Mouse (Mus musculus) heart, adult 2 months (tissue): ENCODE results near the gene Snrpa. TPM values are rescaled to one million over a fixed set of nuclear protein-coding genes. Genes with fewer than 3 reads are reported as not detected.
A peak's percentile ranks its signal among the peaks of the same experiment; 100 is the strongest.

Source experiments
- DNase-seq, 2 experiments: peaks; one replicate each; pipeline ENCODE4 v3.0.0; 2021
- H3K27ac ChIP-seq: fragments of 200-600 bp; 2 replicates; pipeline ENCODE4 v1.8.1; 2022
- H3K27me3 ChIP-seq: fragments of 200-500 bp; 2 replicates; pipeline ENCODE4 v1.6.1; 2012; ENCODE audit warnings: mild to moderate bottlenecking, low read length, inconsistent platforms, mixed read lengths; ENCODE audit not compliant: control insufficient read depth, insufficient read depth
- H3K36me3 ChIP-seq: fragments of 200-500 bp; 2 replicates; pipeline ENCODE4 v1.6.1; 2012; ENCODE audit warnings: low read length, inconsistent platforms; ENCODE audit not compliant: control insufficient read depth, insufficient read depth
- H3K4me1 ChIP-seq: fragments of 200-500 bp; 2 replicates; pipeline ENCODE4 v1.6.1; 2011; ENCODE audit warnings: low read length; ENCODE audit not compliant: control insufficient read depth, insufficient read depth
- H3K4me3 ChIP-seq: fragments of 200-600 bp; 2 replicates; pipeline ENCODE4 v1.8.1; 2022
- H3K79me2 ChIP-seq: fragments of 200-500 bp; replicated peaks from 2 replicates; pipeline ENCODE4 v1.6.1; 2012; ENCODE audit warnings: mild to moderate bottlenecking, inconsistent platforms, low read length, moderate library complexity, mixed read lengths; ENCODE audit not compliant: control insufficient read depth, insufficient read depth
- H3K9ac ChIP-seq: fragments of 200-500 bp; 2 replicates; pipeline ENCODE4 v1.6.1; 2012; ENCODE audit warnings: low read depth, mild to moderate bottlenecking, control low read depth, inconsistent platforms, low read length, mixed read lengths
- CTCF ChIP-seq: fragments of 200-600 bp; IDR thresholded peaks from 2 replicates; pipeline ENCODE4 v1.8.1; 2022; ENCODE audit warnings: antibody characterized with exemption, mild to moderate bottlenecking, moderate library complexity
- EP300 ChIP-seq: fragments of 200-500 bp; IDR thresholded peaks from 2 replicates; pipeline ENCODE4 v1.6.1; 2011; ENCODE audit warnings: low read depth, low read length, control low read depth; ENCODE audit not compliant: insufficient read depth
- POLR2A ChIP-seq: fragments of 200-500 bp; IDR thresholded peaks from 2 replicates; pipeline ENCODE4 v1.6.1; 2011; ENCODE audit warnings: mild to moderate bottlenecking, low read depth, low read length, control low read depth; ENCODE audit not compliant: insufficient read depth
- WGBS: fragments of 180-500 bp; shearing (Covaris S2); methylation state at CpG from one replicate; pipeline ENCODE4 v1.1.7; 2018; 5-methylcytosine and 5-hydroxymethylcytosine counted together
- intact Hi-C: fragments of 180-260 bp; cut with DNase I; formaldehyde crosslinking; loops from one replicate; pipeline ENCODE4 v1.15.1; 2025
- polyA plus RNA-seq: library from polyadenylated mRNA; depleted of rRNA; stranded (reverse); fragments of >200 nt; gene quantifications from 2 replicates; pipeline ENCODE4 v1.2.3, GENCODE M21; 2012
- total RNA-seq, 2 experiments: library from RNA; stranded (reverse); gene quantifications; 2 replicates each; pipeline ENCODE4 v1.2.3; 2021

Snrpa gene
- total and polyA plus RNA-seq, 3 experiments: 40.6 to 87.1 (median 41.3) TPM

- H3K36me3 ChIP-seq: peaks cover 4% of the 10 kb centered on the region; the same call in 1 of the 2 replicates
- DNase-seq: no peak
- H3K4me1 ChIP-seq: peaks cover 7% of the 10 kb centered on the region
- no peak for TF ChIP-seq CTCF
- H3K9ac ChIP-seq: no peak overlapping the region
- H3K4me3 ChIP-seq: no peak overlapping the region
- no peak overlapping the region for H3K27ac ChIP-seq
- intact Hi-C loops: no loop called here
- H3K27me3 ChIP-seq: no peaks in the 10 kb centered on the region
- H3K79me2 ChIP-seq: peaks cover 2% of the 10 kb centered on the region; the same call in 1 of the 2 replicates
Measured at GRCm38 (mm10) chr7:27198355-27198754, 2.3 kb upstream of the Snrpa start.

DNA sequence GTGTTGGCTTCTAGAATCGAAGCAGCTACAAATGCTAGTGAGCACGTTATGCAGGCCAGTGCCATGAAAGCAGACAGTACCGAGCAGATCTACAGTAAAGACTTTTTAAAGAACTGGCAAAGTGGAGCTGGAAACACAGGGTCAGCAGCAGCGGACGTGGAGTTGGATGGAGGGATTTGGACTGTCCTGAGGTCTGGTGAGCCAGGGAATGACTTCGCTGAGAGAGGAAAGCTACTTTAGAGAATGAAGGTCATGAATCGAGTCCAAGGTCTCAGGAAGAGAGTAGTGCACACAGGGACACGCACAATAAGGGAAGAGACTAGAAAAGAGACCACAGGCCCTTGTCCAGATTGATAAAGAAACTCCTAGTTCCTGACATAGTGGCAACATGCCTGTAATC lies 1.6 kb upstream of the Snrpa start:
- Histone ChIP-seq H3K36me3 (peaks cover 4% of the 10 kb centered on the region; the same call in 1 of the 2 replicates), H3K4me3 (no peak overlapping the region), H3K4me1 (peaks cover 7% of the 10 kb centered on the region), H3K27me3 (no peaks in the 10 kb centered on the region), H3K27ac (peak overlapping the region; percentile 65), H3K9ac (no peak overlapping the region), H3K79me2 (peaks cover 2% of the 10 kb centered on the region; the same call in 1 of the 2 replicates)
- DNase-seq: no peak
- intact Hi-C loops: no loop called here
- TF ChIP-seq POLR2A (no peak), EP300 (no peak), CTCF (no peak)
- WGBS: 60% methylated on average over 8 of the region's 8 CpGs

DNA sequence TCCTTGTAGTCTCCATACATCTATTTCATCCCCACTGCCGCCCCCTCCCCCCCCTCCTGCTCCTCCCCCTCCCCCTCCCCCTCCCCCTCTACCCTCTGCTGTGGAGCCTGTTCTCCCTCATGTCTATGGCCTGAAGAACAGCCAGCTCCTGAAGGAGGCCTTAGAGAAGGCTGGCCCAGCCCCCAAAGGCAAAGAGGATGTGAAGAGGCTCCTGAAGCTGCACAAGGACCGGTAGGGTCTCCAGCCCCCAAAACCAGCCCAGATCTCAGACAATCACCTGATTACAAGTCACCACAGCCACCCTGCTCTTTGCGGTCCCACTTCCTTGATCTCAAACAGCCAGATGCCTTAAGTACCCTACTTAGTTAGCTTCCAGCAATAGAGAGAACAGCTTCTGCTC lies 1.1 kb upstream of the Snrpa start:
- Histone ChIP-seq H3K4me1 (peaks cover 7% of the 10 kb centered on the region), H3K9ac (no peak overlapping the region), H3K36me3 (peaks cover 4% of the 10 kb centered on the region; the same call in 1 of the 2 replicates), H3K4me3 (no peak overlapping the region), H3K27me3 (no peaks in the 10 kb centered on the region), H3K27ac (peak overlapping the region; percentile 65), H3K79me2 (peaks cover 2% of the 10 kb centered on the region; the same call in 1 of the 2 replicates)
- 83% methylated on average over 3 of the region's 3 CpGs for WGBS
- no peak for TF ChIP-seq POLR2A
- DNase-seq: no peak
- intact Hi-C loops: no loop called here

DNA sequence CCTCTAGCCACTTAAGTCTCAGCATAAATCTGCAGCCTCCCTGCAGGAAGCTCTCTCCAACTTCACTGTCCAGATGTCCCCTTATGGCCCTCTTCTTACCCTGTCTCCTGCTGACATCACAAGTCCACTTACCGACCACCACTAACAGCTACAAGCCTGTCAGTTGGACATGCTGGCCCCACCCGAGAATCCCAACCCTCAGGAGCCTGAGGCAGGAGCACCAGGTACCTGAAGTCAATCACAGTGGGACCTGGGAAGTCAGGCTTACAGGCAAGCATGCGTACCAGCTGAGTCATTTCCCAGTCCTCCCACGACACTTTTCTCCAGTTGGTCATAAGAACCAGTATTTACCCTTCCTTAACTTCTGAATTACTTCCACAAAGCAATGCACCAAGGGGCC lies 2.3 kb downstream of the Snrpa start:
- DNase-seq: no peak
- no peak overlapping the region for H3K4me3 ChIP-seq
- H3K79me2 ChIP-seq: peaks cover 3% of the 10 kb centered on the region; the same call in 1 of the 2 replicates
- TF ChIP-seq EP300: no peak
- TF ChIP-seq POLR2A: no peak
- TF ChIP-seq CTCF: no peak
- peaks cover 7% of the 10 kb centered on the region for H3K4me1 ChIP-seq
- intact Hi-C loops: loop anchor here (2.0 kb wide), 2 partner anchors 13 to 27 kb away; partner anchors contain the start of genes Egln2, Gm21983 and Mia
- WGBS: 63% methylated on average over 4 of the region's 4 CpGs
- H3K27ac ChIP-seq: no peak overlapping the region
- H3K36me3 ChIP-seq: peaks cover 6% of the 10 kb centered on the region
- no peaks in the 10 kb centered on the region for H3K27me3 ChIP-seq
- H3K9ac ChIP-seq: no peak overlapping the region

DNA sequence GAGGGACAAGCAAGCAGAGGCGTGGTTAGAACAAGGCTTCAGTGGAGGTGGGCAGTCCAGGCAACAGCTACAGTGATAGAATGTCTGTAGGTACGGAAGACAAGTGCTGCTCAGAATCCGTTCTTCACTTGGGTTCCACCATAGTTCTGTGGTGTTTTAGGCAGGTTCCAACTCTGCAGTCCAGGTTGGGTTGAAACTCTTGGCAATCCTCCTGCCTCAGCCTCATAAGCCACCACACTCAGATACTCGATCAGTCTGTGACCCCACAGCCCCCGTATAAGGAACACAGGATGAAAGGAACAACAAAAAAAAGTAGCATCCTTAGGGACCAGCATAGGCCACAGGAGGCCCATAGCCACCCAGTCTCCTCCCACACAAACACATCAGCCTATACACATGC lies 3.6 kb downstream of the Snrpa start:
- no peak for DNase-seq
- H3K27ac ChIP-seq: no peak overlapping the region
- intact Hi-C loops: no loop called here
- peaks cover 6% of the 10 kb centered on the region for H3K36me3 ChIP-seq
- H3K27me3 ChIP-seq: no peaks in the 10 kb centered on the region
- peaks cover 5% of the 10 kb centered on the region for H3K4me1 ChIP-seq
- no peak overlapping the region for H3K9ac ChIP-seq
- 92% methylated on average over 5 of the region's 5 CpGs for WGBS
- H3K79me2 ChIP-seq: peaks cover 3% of the 10 kb centered on the region; the same call in 1 of the 2 replicates
- TF ChIP-seq EP300: no peak
- no peak for TF ChIP-seq CTCF
- TF ChIP-seq POLR2A: no peak
- no peak overlapping the region for H3K4me3 ChIP-seq

DNA sequence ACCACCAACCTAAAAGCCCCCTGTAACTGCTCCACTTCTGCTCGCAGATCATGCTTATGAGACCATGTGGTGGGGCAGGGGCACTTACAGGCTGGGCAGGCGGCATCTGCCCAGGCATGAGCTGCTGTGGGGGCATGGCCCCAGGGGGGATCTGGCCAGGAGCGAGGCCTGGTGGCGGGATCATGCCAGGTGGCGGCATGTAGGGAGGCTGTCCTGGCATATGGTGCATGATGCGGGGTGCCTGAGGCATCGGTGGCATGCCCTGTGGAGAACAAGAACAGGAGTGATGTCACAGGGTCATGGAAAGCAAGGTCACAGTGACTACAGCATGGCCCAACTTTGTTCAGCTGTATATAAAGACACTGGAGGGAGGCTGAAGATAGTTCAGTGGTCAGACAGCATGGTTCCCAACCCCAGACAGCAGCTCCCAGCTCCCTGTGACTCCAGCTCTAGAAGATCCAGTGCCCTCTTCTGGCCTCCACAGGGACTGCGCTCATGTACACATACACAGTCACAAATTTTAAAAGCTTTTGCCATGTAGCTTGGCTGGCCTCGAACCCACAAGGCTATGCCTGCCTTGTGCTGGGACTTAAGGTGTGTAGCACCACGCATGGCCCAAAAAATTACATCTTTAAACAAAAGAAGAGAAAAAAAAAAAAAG lies 6.7 kb downstream of the Snrpa start:
- no peaks in the 10 kb centered on the region; the same call in 1 of the 2 replicates for H3K4me1 ChIP-seq
- no peak overlapping the region for H3K9ac ChIP-seq
- H3K4me3 ChIP-seq: no peak overlapping the region
- no peak overlapping the region for H3K27ac ChIP-seq
- intact Hi-C loops: no loop called here
- peak; percentile 48 for TF ChIP-seq CTCF
- no peak for TF ChIP-seq POLR2A
- TF ChIP-seq EP300: no peak
- 98% methylated on average over 10 of the region's 10 CpGs for WGBS
- DNase-seq: no peak
- H3K36me3 ChIP-seq: peaks cover 3% of the 10 kb centered on the region; the same call in 1 of the 2 replicates
- H3K79me2 ChIP-seq: peaks cover 3% of the 10 kb centered on the region; the same call in 1 of the 2 replicates
- no peaks in the 10 kb centered on the region for H3K27me3 ChIP-seq
